ENCODE assay signal across 9 mouse cellular contexts in genomic region chr2:152450241-152450640, GRCm38 (mm10). TPM values are rescaled to one million over a fixed set of nuclear protein-coding genes. Genes with fewer than 3 reads are reported as not detected.
DNase-seq lines count a peak whose midpoint lies in the region; ATAC-seq and TF ChIP-seq lines count a peak whose summit lies in the region.
"Had no signal": no experiment of that assay in that cellular context is flagged by ENCODE, and none has a peak within 500 bp of the region (broad histone marks: within the 10 kb centered on the region; RNA-seq: fewer than 3 reads in every experiment).

No protein-coding gene starts in this region.

- no peaks in the 10 kb centered on the region for H3K9me3 ChIP-seq in kidney, postnatal 0 days (replicated peaks; ENCODE audit: low read length)
- H3K9me3 ChIP-seq in liver, postnatal 0 days (ENCODE audit: low read length) = no peaks in the 10 kb centered on the region

- peak; percentile 17 for DNase-seq in gastrocnemius, adult 18-20 months (ENCODE audit: low spot score)
- no peak for DNase-seq in gastrocnemius, postnatal 14 days
- peak; percentile 37 for DNase-seq in urinary bladder, postnatal 25 days (ENCODE audit: low spot score)
- DNase-seq in urinary bladder, postnatal 10 days (ENCODE audit: low spot score) = no peak
- peak; percentile 74 to 86 for DNase-seq in cerebellum, postnatal 36 days
- DNase-seq in kidney, postnatal 0 days (ENCODE audit: low spot score) = peak; percentile 73
- peak; percentile 62 for DNase-seq in liver, postnatal 0 days
- peak; percentile 26 to 56 for DNase-seq in right cerebral cortex, postnatal 36 days (ENCODE audit: low spot score in 2 of 2)

- intact Hi-C loops in gastrocnemius, postnatal 14 days (cut with DNase I; ENCODE audit: low total_unique reads) = no loop called here

- H3K27ac ChIP-seq in kidney, postnatal 0 days = no peak overlapping the region
- H3K27ac ChIP-seq in liver, postnatal 0 days (ENCODE audit: low read depth) = no peak overlapping the region

- H3K4me1 ChIP-seq in kidney, postnatal 0 days (replicated peaks; ENCODE audit: insufficient read depth, low read length) = no peaks in the 10 kb centered on the region
- H3K4me1 ChIP-seq in liver, postnatal 0 days (ENCODE audit: insufficient read depth) = no peaks in the 10 kb centered on the region

- H3K4me2 ChIP-seq in kidney, postnatal 0 days (ENCODE audit: low read length) = no peak overlapping the region
- no peak overlapping the region for H3K4me2 ChIP-seq in liver, postnatal 0 days (ENCODE audit: low read depth, low read length)

- TF ChIP-seq EP300 in liver, postnatal 0 days (IDR thresholded peaks at IDR 0.05; ENCODE audit: low read depth) = no peak

- no peaks in the 10 kb centered on the region for H3K36me3 ChIP-seq in kidney, postnatal 0 days (ENCODE audit: insufficient read depth, low read length)
- H3K36me3 ChIP-seq in liver, postnatal 0 days (replicated peaks; ENCODE audit: insufficient read depth, low read length) = no peaks in the 10 kb centered on the region

- H3K4me3 ChIP-seq in kidney, postnatal 0 days (replicated peaks; ENCODE audit: low read depth, low read length) = no peak overlapping the region
- no peak overlapping the region for H3K4me3 ChIP-seq in liver, postnatal 0 days (ENCODE audit: low read depth, low read length)

- H3K9ac ChIP-seq in kidney, postnatal 0 days (ENCODE audit: low read depth, low read length) = no peak overlapping the region
- no peak overlapping the region for H3K9ac ChIP-seq in liver, postnatal 0 days (replicated peaks)

- TF ChIP-seq CTCF in kidney, postnatal 0 days (IDR thresholded peaks at IDR 0.05; ENCODE audit: low read depth) = peak; percentile 80
- TF ChIP-seq CTCF in liver, postnatal 0 days (IDR thresholded peaks at IDR 0.05; ENCODE audit: low read depth) = peak; percentile 70

- 3% methylated on average over 5 of the region's 5 CpGs for WGBS in kidney, postnatal 0 days
- WGBS in liver, postnatal 0 days (ENCODE audit: insufficient replicate concordance) = 5% methylated on average over 5 of the region's 5 CpGs

- no peaks in the 10 kb centered on the region for H3K27me3 ChIP-seq in kidney, postnatal 0 days (ENCODE audit: insufficient read depth, low read length)
- H3K27me3 ChIP-seq in liver, postnatal 0 days (ENCODE audit: insufficient read depth, low read length) = no peaks in the 10 kb centered on the region

- no peak for ATAC-seq in kidney, postnatal 0 days (replicated peaks; ENCODE audit: low FRiP score, low read depth)
- ATAC-seq in liver, postnatal 0 days = no peak

RNA-seq across cellular contexts. Expression of gene Defb23, which starts 14.2 kb away (rescaled TPM):
- not detected for total RNA-seq in gastrocnemius, adult 18-20 months (2021)
- total RNA-seq in gastrocnemius, postnatal 14 days (2021) = not detected
- polyA plus RNA-seq in kidney, postnatal 0 days (2015; fragmentation: Nextera tagmentation; extraction: Ambion mirVana) = not detected in 2 replicates
- not detected in 2 replicates for polyA plus RNA-seq in liver, postnatal 0 days (2015; fragmentation: Nextera tagmentation; extraction: Ambion mirVana)
- total RNA-seq: layer of hippocampus, adult 8-10 months had no signal

RNA-seq across cellular contexts. Expression of gene Defb20, which starts 26.6 kb away (rescaled TPM):
- not detected for total RNA-seq in gastrocnemius, adult 18-20 months (2021)
- total RNA-seq in gastrocnemius, postnatal 14 days (2021) = not detected
- 0.17 TPM in 1 of 2 replicates, not detected in the other for polyA plus RNA-seq in kidney, postnatal 0 days (2015; fragmentation: Nextera tagmentation; extraction: Ambion mirVana)
- not detected in 2 replicates for polyA plus RNA-seq in liver, postnatal 0 days (2015; fragmentation: Nextera tagmentation; extraction: Ambion mirVana)

RNA-seq across cellular contexts. Expression of gene 6820408C15Rik, which starts 34.9 kb away (rescaled TPM):
- total RNA-seq in gastrocnemius, adult 18-20 months (2021) = not detected
- not detected for total RNA-seq in gastrocnemius, postnatal 14 days (2021)
- 0.76 and 0.92 TPM in 2 replicates for polyA plus RNA-seq in kidney, postnatal 0 days (2015; fragmentation: Nextera tagmentation; extraction: Ambion mirVana)
- 0.13 and 0.42 TPM in 2 replicates for polyA plus RNA-seq in liver, postnatal 0 days (2015; fragmentation: Nextera tagmentation; extraction: Ambion mirVana)

RNA-seq across cellular contexts. Expression of gene Zcchc3, which starts 35.4 kb away (rescaled TPM):
- under 1 TPM; 0.62 to 0.76 TPM for total RNA-seq in gastrocnemius, adult 18-20 months (2021)
- total RNA-seq in gastrocnemius, postnatal 14 days (2021) = 1 to 10 TPM; 2.7 to 3.2 TPM
- polyA plus RNA-seq in kidney, postnatal 0 days (2015; fragmentation: Nextera tagmentation; extraction: Ambion mirVana) = 28.3 and 31.0 TPM in 2 replicates
- polyA plus RNA-seq in liver, postnatal 0 days (2015; fragmentation: Nextera tagmentation; extraction: Ambion mirVana) = 6.4 and 7.4 TPM in 2 replicates

RNA-seq across cellular contexts. Expression of gene Defb22, which starts 39.7 kb away (rescaled TPM):
- total RNA-seq in gastrocnemius, adult 18-20 months (2021) = not detected
- total RNA-seq in gastrocnemius, postnatal 14 days (2021) = not detected
- not detected in 2 replicates for polyA plus RNA-seq in kidney, postnatal 0 days (2015; fragmentation: Nextera tagmentation; extraction: Ambion mirVana)
- polyA plus RNA-seq in liver, postnatal 0 days (2015; fragmentation: Nextera tagmentation; extraction: Ambion mirVana) = not detected in 2 replicates
- total RNA-seq: layer of hippocampus, adult 8-10 months had no signal

Comparison
In these comparisons a context has a peak if more than half of its experiments do, and no peak if none do; other contexts are left out.
1. DNase-seq: peak in gastrocnemius, adult 18-20 months (single experiment), urinary bladder, postnatal 25 days (single experiment), cerebellum, postnatal 36 days (2 of 2), kidney, postnatal 0 days (single experiment), liver, postnatal 0 days (single experiment) and right cerebral cortex, postnatal 36 days (2 of 2); none in gastrocnemius, postnatal 14 days (single experiment) and urinary bladder, postnatal 10 days (single experiment).